Mouse (Mus musculus) liver, embryonic 14 days (tissue): ENCODE results near the gene Ccdc106. TPM values are rescaled to one million over a fixed set of nuclear protein-coding genes. Genes with fewer than 3 reads are reported as not detected.

ENCODE experiments used
- polyA plus RNA-seq: library from polyadenylated mRNA; depleted of rRNA; stranded (reverse); fragments of >200 nt; gene quantifications from 2 replicates; pipeline ENCODE4 v1.2.3, GENCODE M21; 2012; rRNA removed

Gene Ccdc106
- 0.42 and 0.45 TPM in 2 replicates for polyA plus RNA-seq

GRCm38 (mm10) chr7:5020000-5020681 lies at the start of gene Ccdc106, which contains the start of gene Zfp865:
Gene Ccdc106 (plus strand): TSS chr7:5020553.
Gene Zfp865 (plus strand): TSS chr7:5020376.

GRCm38 (mm10) chr7:4971068-4971467 lies 49.3 kb upstream of the Ccdc106 start, which contains the start of gene Sbk3:
Gene Sbk3 (minus strand): TSS chr7:4971168.

GRCm38 (mm10) chr7:4996003-4996895 lies 24.1 kb upstream of the Ccdc106 start, which contains the start of gene Zfp579:
Gene Zfp579 (minus strand): TSS chr7:4996158.

GRCm38 (mm10) chr7:5014251-5015117 lies 5.9 kb upstream of the Ccdc106 start, which contains the start of the genes Zfp524 and Fiz1:
Gene Zfp524 (plus strand): TSS chr7:5014415.
Gene Fiz1 (minus strand): TSS chr7:5014697.

GRCm38 (mm10) chr7:5015118-5016001 lies 5.0 kb upstream of the Ccdc106 start, which contains the start of gene Gm44973:
Gene Gm44973 (plus strand): TSS chr7:5015496.

GRCm38 (mm10) chr7:5033818-5034217 lies 13.5 kb downstream of the Ccdc106 start, which contains the start of gene 4632433K11Rik:
Gene 4632433K11Rik (plus strand): TSS chr7:5034118.

GRCm38 (mm10) chr7:5038109-5038732 lies 17.9 kb downstream of the Ccdc106 start, which contains the start of gene Zfp784:
Gene Zfp784 (minus strand): TSS chr7:5038446.

GRCm38 (mm10) chr7:5051193-5052192 lies 31.1 kb downstream of the Ccdc106 start, which contains the start of gene Zfp580:
Gene Zfp580 (plus strand): TSS chr7:5051538.

GRCm38 (mm10) chr7:5061774-5062359 lies 41.5 kb downstream of the Ccdc106 start, which contains the start of gene U2af2:
Gene U2af2 (plus strand): TSS chr7:5062143.

GRCm38 (mm10) chr7:5080010-5080751 lies 59.8 kb downstream of the Ccdc106 start, which contains the start of gene Epn1:
Gene Epn1 (plus strand): TSS chr7:5080235.

Other genes starting within 250 kb of the Ccdc106 start
- gene Fam71e2, start 249.3 kb upstream of the Ccdc106 start, polyA plus RNA-seq: not detected in 2 replicates
- gene Il11, start 237.7 kb upstream of the Ccdc106 start, polyA plus RNA-seq: 0.02 TPM in 2 replicates
- not detected in 2 replicates for gene Tmem190, start 237.6 kb upstream of the Ccdc106 start, polyA plus RNA-seq
- 6.5 and 7.0 TPM in 2 replicates for gene Tmem238, start 230.9 kb upstream of the Ccdc106 start, polyA plus RNA-seq
- 272 and 305 TPM in 2 replicates for gene Rpl28, start 227.7 kb upstream of the Ccdc106 start, polyA plus RNA-seq
- 224 and 291 TPM in 2 replicates for gene Ube2s, start 208.0 kb upstream of the Ccdc106 start, polyA plus RNA-seq
- gene Shisa7, start 175.9 kb upstream of the Ccdc106 start, polyA plus RNA-seq: 0.01 and 0.02 TPM in 2 replicates
- gene Isoc2b, start 150.3 kb upstream of the Ccdc106 start, polyA plus RNA-seq: 1.9 and 2.1 TPM in 2 replicates
- gene Isoc2a, start 143.4 kb upstream of the Ccdc106 start, polyA plus RNA-seq: 5.9 and 6.6 TPM in 2 replicates
- gene Gm36210, start 114.0 kb upstream of the Ccdc106 start, polyA plus RNA-seq: 0.07 and 0.08 TPM in 2 replicates
- gene Zfp628, start 105.3 kb upstream of the Ccdc106 start, polyA plus RNA-seq: 2.6 and 2.8 TPM in 2 replicates
- gene Nat14, start 98.5 kb upstream of the Ccdc106 start, polyA plus RNA-seq: 0.36 and 0.53 TPM in 2 replicates
- 0.08 and 0.35 TPM in 2 replicates for gene Ssc5d, start 94.8 kb upstream of the Ccdc106 start, polyA plus RNA-seq
- not detected in 2 replicates for gene Sbk2, start 56.1 kb upstream of the Ccdc106 start, polyA plus RNA-seq
- gene Sbk3, start 49.4 kb upstream of the Ccdc106 start, polyA plus RNA-seq: 0.02 TPM in 1 of 2 replicates, not detected in the other
- 6.4 and 7.8 TPM in 2 replicates for gene Zfp579, start 24.4 kb upstream of the Ccdc106 start, polyA plus RNA-seq
- 8.2 and 9.0 TPM in 2 replicates for gene Zfp524, start 6.1 kb upstream of the Ccdc106 start, polyA plus RNA-seq
- gene Fiz1, start 5.9 kb upstream of the Ccdc106 start, polyA plus RNA-seq: 11.0 and 12.0 TPM in 2 replicates
- gene Gm44973, start 5.1 kb upstream of the Ccdc106 start, polyA plus RNA-seq: 0.05 and 0.06 TPM in 2 replicates
- 4.9 and 5.9 TPM in 2 replicates for gene Zfp865, start 177 bp upstream of the Ccdc106 start, polyA plus RNA-seq
- not detected in 2 replicates for gene 4632433K11Rik, start 13.6 kb downstream of the Ccdc106 start, polyA plus RNA-seq
- gene Zfp784, start 17.9 kb downstream of the Ccdc106 start, polyA plus RNA-seq: 0.83 and 1.1 TPM in 2 replicates
- 1.2 and 1.3 TPM in 2 replicates for gene Zfp580, start 31.0 kb downstream of the Ccdc106 start, polyA plus RNA-seq
- gene U2af2, start 41.6 kb downstream of the Ccdc106 start, polyA plus RNA-seq: 130 and 139 TPM in 2 replicates
- gene Epn1, start 59.7 kb downstream of the Ccdc106 start, polyA plus RNA-seq: 45.0 and 54.7 TPM in 2 replicates
- gene Rfpl4, start 96.4 kb downstream of the Ccdc106 start, polyA plus RNA-seq: not detected in 2 replicates
- 0.14 and 0.20 TPM in 2 replicates for gene Rasl2-9, start 105.4 kb downstream of the Ccdc106 start, polyA plus RNA-seq
- not detected in 2 replicates for gene Vmn1r55, start 129.1 kb downstream of the Ccdc106 start, polyA plus RNA-seq
- gene Vmn1r56, start 176.2 kb downstream of the Ccdc106 start, polyA plus RNA-seq: not detected in 2 replicates
- not detected in 2 replicates for gene Vmn1r57, start 197.9 kb downstream of the Ccdc106 start, polyA plus RNA-seq